Mouse (Mus musculus): ENCODE data around the gene Zfyve28. TPM values are rescaled to one million over a fixed set of nuclear protein-coding genes. Genes with fewer than 3 reads are reported as not detected.

Gene Zfyve28
- polyA plus RNA-seq, 1 experiment: 0.36 TPM

- DNase-seq: no peak
- WGBS: 81% methylated on average over 10 of the region's 10 CpGs
- Histone ChIP-seq H3K4me1 (ENCODE audit: control insufficient read depth, insufficient read depth, low read length) (no peaks in the 10 kb centered on the region), H3K4me3 (ENCODE audit: insufficient read depth, low read depth, low read length) (no peak overlapping the region), H3K27me3 (replicated peaks; ENCODE audit: control insufficient read depth, insufficient read depth, low read length) (no peaks in the 10 kb centered on the region), H3K36me3 (ENCODE audit: control insufficient read depth, insufficient read depth, low read length) (no peaks in the 10 kb centered on the region), H3K27ac (ENCODE audit: insufficient read depth, low read depth, low read length) (no peak overlapping the region)
- TF ChIP-seq POLR2A (IDR thresholded peaks at IDR 0.05; ENCODE audit: low read depth, low read length) (no peak), CTCF (conservative IDR thresholded peaks at IDR 0.05; ENCODE audit: insufficient read depth, insufficient read length, low read depth, low read length) (no peak)
These were observed 10.8 kb upstream of the Zfyve28 start for GRCm38 (mm10) chr5:34298937-34299535.

DNA sequence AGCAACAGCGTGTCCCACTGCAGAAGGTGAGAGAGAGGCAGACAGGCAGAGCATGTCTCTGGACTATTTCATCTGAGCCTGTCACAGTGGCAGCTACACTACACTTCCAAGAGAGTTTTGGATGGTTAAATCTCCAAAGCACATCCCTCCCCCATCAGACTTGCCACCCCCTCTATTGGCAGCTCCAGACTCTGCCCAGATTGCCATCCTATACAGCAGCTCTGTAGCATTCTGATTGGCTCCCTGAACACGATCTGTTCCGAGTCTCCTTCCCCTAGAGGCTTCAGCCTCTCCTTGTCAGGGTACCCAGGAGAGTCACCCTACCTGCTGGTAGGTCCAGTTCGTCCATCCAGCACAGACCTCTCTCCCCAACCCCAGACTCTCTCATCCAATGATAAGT, 9.8 kb upstream of the Zfyve28 start:
- H3K36me3 ChIP-seq (ENCODE audit: control insufficient read depth, insufficient read depth, low read length): no peaks in the 10 kb centered on the region
- no peaks in the 10 kb centered on the region for H3K27me3 ChIP-seq (replicated peaks; ENCODE audit: control insufficient read depth, insufficient read depth, low read length)
- H3K4me3 ChIP-seq (ENCODE audit: insufficient read depth, low read depth, low read length): no peak overlapping the region
- no peak for DNase-seq
- TF ChIP-seq POLR2A (IDR thresholded peaks at IDR 0.05; ENCODE audit: low read depth, low read length) (no peak), CTCF (conservative IDR thresholded peaks at IDR 0.05; ENCODE audit: insufficient read depth, insufficient read length, low read depth, low read length) (no peak)
- no peaks in the 10 kb centered on the region for H3K4me1 ChIP-seq (ENCODE audit: control insufficient read depth, insufficient read depth, low read length)
- 64% methylated on average over 4 of the region's 4 CpGs for WGBS
- H3K27ac ChIP-seq (ENCODE audit: insufficient read depth, low read depth, low read length): no peak overlapping the region

DNA sequence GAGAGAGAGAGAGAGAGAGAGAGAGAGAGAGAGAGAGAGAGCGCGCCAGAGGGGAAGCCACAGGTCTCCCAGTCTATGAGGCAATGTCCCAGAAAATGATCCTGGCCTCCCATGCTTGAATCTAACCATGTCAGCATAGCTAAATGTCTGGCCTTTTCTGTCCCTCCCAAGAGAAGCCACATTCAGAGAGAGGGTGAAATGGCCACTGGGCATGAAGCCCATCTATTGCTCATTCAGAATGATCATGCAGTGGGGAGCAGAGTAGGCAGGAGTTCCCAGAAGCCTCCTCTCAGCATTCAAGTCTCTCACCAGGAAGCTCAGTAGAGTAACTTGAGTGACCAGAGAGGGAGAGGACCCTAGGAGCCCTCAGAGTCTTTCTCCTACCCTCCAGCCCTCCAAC, 6.9 kb upstream of the Zfyve28 start:
- H3K4me1 ChIP-seq (ENCODE audit: control insufficient read depth, insufficient read depth, low read length): no peaks in the 10 kb centered on the region
- 94% methylated on average over 2 of the region's 2 CpGs for WGBS
- no peak overlapping the region for H3K27ac ChIP-seq (ENCODE audit: insufficient read depth, low read depth, low read length)
- peak; percentile 11 for DNase-seq
- H3K4me3 ChIP-seq (ENCODE audit: insufficient read depth, low read depth, low read length): no peak overlapping the region
- TF ChIP-seq POLR2A (IDR thresholded peaks at IDR 0.05; ENCODE audit: low read depth, low read length) (no peak), CTCF (conservative IDR thresholded peaks at IDR 0.05; ENCODE audit: insufficient read depth, insufficient read length, low read depth, low read length) (no peak)
- no peaks in the 10 kb centered on the region for H3K27me3 ChIP-seq (replicated peaks; ENCODE audit: control insufficient read depth, insufficient read depth, low read length)
- H3K36me3 ChIP-seq (ENCODE audit: control insufficient read depth, insufficient read depth, low read length): no peaks in the 10 kb centered on the region

DNA sequence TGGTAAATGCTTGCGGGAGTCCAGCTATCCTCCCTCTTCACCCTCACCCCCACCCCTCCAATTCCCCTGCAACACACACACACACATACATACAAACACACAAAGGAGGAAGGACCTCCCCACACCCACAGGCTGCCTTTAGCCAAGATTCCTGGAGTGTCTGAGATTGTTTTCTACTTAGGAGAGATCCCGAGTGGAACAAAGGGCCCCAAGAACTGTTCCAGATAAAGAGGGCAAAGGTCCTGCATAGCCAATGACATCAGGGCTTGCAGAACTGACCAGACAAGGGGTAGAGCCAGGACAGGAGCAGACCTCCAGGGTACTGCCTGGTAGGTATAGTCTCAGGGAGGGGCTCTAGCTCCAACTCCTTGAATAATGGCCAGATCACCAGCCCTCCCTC, 6.4 kb upstream of the Zfyve28 start:
- no peak for TF ChIP-seq CTCF (conservative IDR thresholded peaks at IDR 0.05; ENCODE audit: insufficient read depth, insufficient read length, low read depth, low read length)
- TF ChIP-seq POLR2A (IDR thresholded peaks at IDR 0.05; ENCODE audit: low read depth, low read length): no peak
- 45% methylated on average over 2 of the region's 2 CpGs for WGBS
- Histone ChIP-seq H3K27ac (ENCODE audit: insufficient read depth, low read depth, low read length) (no peak overlapping the region), H3K4me1 (ENCODE audit: control insufficient read depth, insufficient read depth, low read length) (no peaks in the 10 kb centered on the region), H3K36me3 (ENCODE audit: control insufficient read depth, insufficient read depth, low read length) (no peaks in the 10 kb centered on the region), H3K27me3 (replicated peaks; ENCODE audit: control insufficient read depth, insufficient read depth, low read length) (no peaks in the 10 kb centered on the region), H3K4me3 (ENCODE audit: insufficient read depth, low read depth, low read length) (no peak overlapping the region)
- DNase-seq: peak; percentile 8

DNA sequence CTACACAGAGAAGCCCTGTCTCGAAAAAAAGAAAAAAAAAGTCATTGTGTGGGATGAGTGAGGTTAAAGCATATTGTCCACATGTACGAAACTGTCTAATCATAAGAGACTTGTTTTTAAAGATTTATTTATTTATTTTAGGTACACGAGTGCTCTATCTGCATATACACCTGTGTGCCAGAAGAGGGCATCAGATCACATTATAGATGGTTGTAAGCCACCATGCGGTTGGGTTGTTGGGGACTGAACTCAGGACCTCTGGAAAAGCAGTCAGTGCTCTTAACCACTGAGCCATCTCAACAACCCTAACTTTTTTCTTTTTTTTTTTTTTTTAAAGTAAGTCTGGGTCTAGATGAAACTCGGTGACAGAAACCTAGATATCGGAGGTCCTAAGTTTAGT, 5.1 kb upstream of the Zfyve28 start:
- 0 out of 2 replicates have a peak, but pooled peaks cover under 1% of the 10 kb centered on the region for H3K27me3 ChIP-seq (replicated peaks; ENCODE audit: control insufficient read depth, insufficient read depth, low read length)
- DNase-seq: no peak
- H3K27ac ChIP-seq (ENCODE audit: insufficient read depth, low read depth, low read length): no peak overlapping the region
- WGBS: 84% methylated on average over 6 of the region's 6 CpGs
- H3K36me3 ChIP-seq (ENCODE audit: control insufficient read depth, insufficient read depth, low read length): no peaks in the 10 kb centered on the region
- H3K4me3 ChIP-seq (ENCODE audit: insufficient read depth, low read depth, low read length): no peak overlapping the region
- TF ChIP-seq CTCF (conservative IDR thresholded peaks at IDR 0.05; ENCODE audit: insufficient read depth, insufficient read length, low read depth, low read length): no peak
- TF ChIP-seq POLR2A (IDR thresholded peaks at IDR 0.05; ENCODE audit: low read depth, low read length): no peak
- H3K4me1 ChIP-seq (ENCODE audit: control insufficient read depth, insufficient read depth, low read length): no peaks in the 10 kb centered on the region

DNA sequence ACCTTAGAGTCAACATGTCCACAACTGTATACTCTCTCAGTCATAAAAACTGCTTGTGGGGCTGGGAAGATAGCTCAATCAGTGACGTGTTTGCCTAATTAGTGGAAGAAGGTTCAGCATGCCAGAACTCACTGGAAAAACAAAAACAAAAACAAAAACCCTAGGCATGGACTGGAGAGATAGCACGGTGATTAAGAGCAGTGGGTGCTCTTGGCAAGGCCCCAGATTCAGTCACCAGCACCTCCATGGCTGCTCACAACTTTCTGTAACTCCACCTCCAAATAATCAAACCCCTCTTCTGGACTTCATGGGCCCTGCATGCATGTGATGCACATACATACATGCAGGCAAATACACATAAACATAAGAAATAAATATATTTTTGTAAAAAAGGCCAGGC, 1.0 kb upstream of the Zfyve28 start:
- H3K27ac ChIP-seq (ENCODE audit: insufficient read depth, low read depth, low read length): no peak overlapping the region
- 58% methylated on average over 2 of the region's 2 CpGs for WGBS
- H3K4me1 ChIP-seq (ENCODE audit: control insufficient read depth, insufficient read depth, low read length): peaks cover 5% of the 10 kb centered on the region; the same call in 1 of the 2 replicates
- no peak for DNase-seq
- H3K27me3 ChIP-seq (replicated peaks; ENCODE audit: control insufficient read depth, insufficient read depth, low read length): peaks cover 4% of the 10 kb centered on the region; the same call in 1 of the 2 replicates
- no peak overlapping the region for H3K4me3 ChIP-seq (ENCODE audit: insufficient read depth, low read depth, low read length)
- no peaks in the 10 kb centered on the region for H3K36me3 ChIP-seq (ENCODE audit: control insufficient read depth, insufficient read depth, low read length)
- TF ChIP-seq POLR2A (IDR thresholded peaks at IDR 0.05; ENCODE audit: low read depth, low read length) (no peak), CTCF (conservative IDR thresholded peaks at IDR 0.05; ENCODE audit: insufficient read depth, insufficient read length, low read depth, low read length) (no peak)

GRCm38 (mm10) chr5:34287838-34288145, 457 bp downstream of the Zfyve28 start:
- no peaks in the 10 kb centered on the region for H3K36me3 ChIP-seq (ENCODE audit: control insufficient read depth, insufficient read depth, low read length)
- peaks cover 4% of the 10 kb centered on the region; the same call in 1 of the 2 replicates for H3K27me3 ChIP-seq (replicated peaks; ENCODE audit: control insufficient read depth, insufficient read depth, low read length)
- under 1% methylated on average over 18 of the region's 18 CpGs for WGBS
- H3K4me1 ChIP-seq (ENCODE audit: control insufficient read depth, insufficient read depth, low read length): peaks cover 5% of the 10 kb centered on the region; the same call in 1 of the 2 replicates
- no peak overlapping the region for H3K27ac ChIP-seq (ENCODE audit: insufficient read depth, low read depth, low read length)
- TF ChIP-seq POLR2A (IDR thresholded peaks at IDR 0.05; ENCODE audit: low read depth, low read length) (no peak), CTCF (conservative IDR thresholded peaks at IDR 0.05; ENCODE audit: insufficient read depth, insufficient read length, low read depth, low read length) (no peak)
- H3K4me3 ChIP-seq (ENCODE audit: insufficient read depth, low read depth, low read length): peak overlapping the region; percentile 29
- DNase-seq: no peak
